Comparison of ENCODE assay signal across 25 mouse cellular contexts in the genomic region with DNA sequence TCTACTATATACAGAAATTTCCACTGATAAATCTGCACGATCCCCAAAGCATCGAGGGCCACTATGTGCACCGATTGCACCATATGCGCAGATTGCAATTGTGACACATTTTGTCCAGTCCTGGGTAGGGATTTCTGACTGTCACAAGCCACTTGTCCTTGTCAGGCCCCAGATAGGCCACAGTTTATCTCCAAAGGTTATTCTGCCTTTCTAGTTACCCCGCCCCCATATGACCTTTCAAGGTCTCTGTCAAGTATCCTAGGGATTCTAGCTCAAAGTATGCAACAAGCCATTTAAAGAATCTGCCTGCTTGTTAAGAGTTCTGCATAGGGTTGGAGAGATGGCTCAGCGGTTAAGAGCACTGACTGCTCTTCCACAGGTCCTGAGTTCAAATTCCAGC. TPM values are rescaled to one million over a fixed set of nuclear protein-coding genes. Genes with fewer than 3 reads are reported as not detected.
DNase-seq lines count a peak whose midpoint lies in the region; ATAC-seq lines count a peak whose summit lies in the region.
"Had no signal": no experiment of that assay in that cellular context is flagged by ENCODE, and none has a peak within 500 bp of the region (broad histone marks: within the 10 kb centered on the region; RNA-seq: fewer than 3 reads in every experiment).

No protein-coding gene starts in this region.

- no peaks in the 10 kb centered on the region for H3K9me3 ChIP-seq in heart, embryonic 10.5 days
- no peaks in the 10 kb centered on the region for H3K9me3 ChIP-seq in heart, embryonic 13.5 days
- H3K9me3 ChIP-seq: embryonic facial prominence, embryonic 12.5 days; embryonic facial prominence, embryonic 15.5 days; forebrain, embryonic 12.5 days had no signal

- no peak for ATAC-seq in heart, embryonic 13.5 days (ENCODE audit: extremely low read depth, insufficient number of reproducible peaks, low FRiP score, low TSS enrichment)
- ATAC-seq: forebrain, embryonic 16.5 days; hindbrain, postnatal 0 days; inflammation-experienced regulatory T-cells, adult 6 months had no signal

- intact Hi-C loops in heart, postnatal 10 days (cut with DNase I), result no loop called here
- intact Hi-C loops in gastrocnemius, postnatal 36 days (cut with DNase I), result no loop called here

- peaks cover 24% of the 10 kb centered on the region for H3K4me1 ChIP-seq in heart, embryonic 10.5 days
- H3K4me1 ChIP-seq in heart, embryonic 13.5 days, result peaks cover 19% of the 10 kb centered on the region
- H3K4me1 ChIP-seq: embryonic facial prominence, embryonic 12.5 days; embryonic facial prominence, embryonic 15.5 days had no signal

- WGBS in heart, embryonic 10.5 days, result 63% methylated on average over 6 of the region's 6 CpGs
- 38% methylated on average over 6 of the region's 6 CpGs for WGBS in heart, embryonic 13.5 days

- peak; percentile 4 for DNase-seq in embryo, embryonic 10 days (ENCODE audit: low spot score)
- no peak for DNase-seq in embryo, embryonic 11 days
- DNase-seq in heart, embryonic 10.5 days (ENCODE audit: low spot score), result no peak
- DNase-seq in heart, adult 18-20 months, result no peak
- no peak for DNase-seq in heart, postnatal 10 days
- peak; percentile 75 for DNase-seq in R1 (ENCODE audit: low read depth, low spot score)
- no peak for DNase-seq in gastrocnemius, postnatal 36 days
- DNase-seq: adrenal gland, adult 2 months; adrenal gland, postnatal 14 days; cerebellum, adult 11-12 months; cerebellum, adult 8-10 months; cerebellum, postnatal 10 days; cerebellum, postnatal 36 days; gastrocnemius, postnatal 10 days; heart, postnatal 4 days; kidney, adult 18-20 months; kidney, adult 9 months had no signal

- H3K36me3 ChIP-seq in heart, embryonic 10.5 days, result peaks cover 21% of the 10 kb centered on the region
- peaks cover 15% of the 10 kb centered on the region; the same call in 1 of the 2 replicates for H3K36me3 ChIP-seq in heart, embryonic 13.5 days

- no peaks in the 10 kb centered on the region for H3K27me3 ChIP-seq in heart, embryonic 10.5 days (ENCODE audit: insufficient read depth, poor library complexity, severe bottlenecking)
- no peaks in the 10 kb centered on the region for H3K27me3 ChIP-seq in heart, embryonic 13.5 days (replicated peaks)
- H3K27me3 ChIP-seq: embryonic facial prominence, embryonic 12.5 days; embryonic facial prominence, embryonic 15.5 days; forebrain, embryonic 12.5 days had no signal

- H3K27ac ChIP-seq in heart, embryonic 10.5 days, result peak overlapping the region; percentile 70; the same call in 1 of the 2 replicates
- H3K27ac ChIP-seq in heart, embryonic 13.5 days (replicated peaks), result peak overlapping the region; percentile 55
- H3K27ac ChIP-seq: embryonic facial prominence, embryonic 12.5 days; embryonic facial prominence, embryonic 15.5 days; forebrain, embryonic 12.5 days; hindbrain, embryonic 14.5 days; hindbrain, postnatal 0 days had no signal

- no peak overlapping the region for H3K4me2 ChIP-seq in heart, embryonic 13.5 days
- H3K4me2 ChIP-seq: embryonic facial prominence, embryonic 12.5 days; embryonic facial prominence, embryonic 15.5 days; forebrain, embryonic 12.5 days; hindbrain, embryonic 14.5 days had no signal

- H3K9ac ChIP-seq in heart, embryonic 13.5 days, result no peak overlapping the region
- H3K9ac ChIP-seq: embryonic facial prominence, embryonic 12.5 days; embryonic facial prominence, embryonic 15.5 days; forebrain, embryonic 12.5 days; hindbrain, embryonic 14.5 days had no signal

- no peak overlapping the region for H3K4me3 ChIP-seq in heart, embryonic 10.5 days
- H3K4me3 ChIP-seq in heart, embryonic 13.5 days, result no peak overlapping the region
- H3K4me3 ChIP-seq: embryonic facial prominence, embryonic 12.5 days; embryonic facial prominence, embryonic 15.5 days; forebrain, embryonic 12.5 days had no signal

RNA-seq across cellular contexts. Expression of a gene that starts 8.6 kb away (rescaled TPM):
- polyA plus RNA-seq in heart, embryonic 10.5 days (2016; fragmentation: Nextera tagmentation; extraction: Ambion mirVana), result 32.0 and 33.5 TPM in 2 replicates
- total RNA-seq in heart, adult 18-20 months (2021), result 10 to 100 TPM; 16.0 to 16.5 TPM
- 29.6 and 36.5 TPM in 2 replicates for polyA plus RNA-seq in heart, embryonic 13.5 days (2015; fragmentation: Nextera tagmentation; extraction: Ambion mirVana)
- total RNA-seq in heart, postnatal 10 days (2021), result 10 to 100 TPM; 16.6 to 20.9 TPM
- total RNA-seq in gastrocnemius, postnatal 36 days (2021), result 1 to 10 TPM; 4.5 to 5.2 TPM

RNA-seq across cellular contexts. Expression of a gene that starts 31.9 kb away (rescaled TPM):
- polyA plus RNA-seq in heart, embryonic 10.5 days (2016; fragmentation: Nextera tagmentation; extraction: Ambion mirVana), result 131 and 160 TPM in 2 replicates
- total RNA-seq in heart, adult 18-20 months (2021), result under 1 TPM in 1 of 2 experiments, not detected in 1; 0.36 TPM
- 26.1 and 27.8 TPM in 2 replicates for polyA plus RNA-seq in heart, embryonic 13.5 days (2015; fragmentation: Nextera tagmentation; extraction: Ambion mirVana)
- total RNA-seq in heart, postnatal 10 days (2021), result under 1 TPM; 0.62 to 0.84 TPM
- total RNA-seq in gastrocnemius, postnatal 36 days (2021), result 1 to 10 TPM; 1.9 to 3.5 TPM
- total RNA-seq: adrenal gland, adult 2 months; adrenal gland, postnatal 14 days had no signal
- polyA plus RNA-seq: inflammation-experienced regulatory T-cells, adult 6 months had no signal

Comparison
In these comparisons a context has a peak if more than half of its experiments do, and no peak if none do; other contexts are left out.
1. DNase-seq: peak in embryo, embryonic 10 days (single experiment) and R1 (single experiment); none in embryo, embryonic 11 days (single experiment), heart, embryonic 10.5 days (single experiment), heart, adult 18-20 months (0 of 2), heart, postnatal 10 days (0 of 2) and gastrocnemius, postnatal 36 days (0 of 2).